Mouse (Mus musculus) cerebellum, adult 11 months (tissue): ENCODE measurements around the gene Fam43b.
"Not testable (repeated sequence)": the region's sequence is repeated elsewhere in the genome, so short reads cannot be mapped to it uniquely, and the experiment has no call there.

Source experiments
- DNase-seq: peaks from one replicate; pipeline ENCODE4 v3.0.0; 2022

The Fam43b gene

GRCm38 (mm10) chr4:138395971-138396645, at the start of gene Fam43b:
Gene Fam43b, minus strand, starts transcription at chr4:138396528.
- no peak for DNase-seq

- DNase-seq, result no peak
Observed at GRCm38 (mm10) chr4:138444941-138445340, 48.6 kb upstream of the Fam43b start.

GRCm38 (mm10) chr4:138440062-138440461, 43.7 kb upstream of the Fam43b start:
- no peak for DNase-seq

GRCm38 (mm10) chr4:138434347-138435316, 38.3 kb upstream of the Fam43b start, which contains the start of gene Mul1:
Gene Mul1, plus strand, starts transcription at chr4:138434671.
- DNase-seq, result peak; percentile 94

- no peak for DNase-seq
Observed at GRCm38 (mm10) chr4:138431340-138431739, 35.0 kb upstream of the Fam43b start.

GRCm38 (mm10) chr4:138429778-138430177, 33.5 kb upstream of the Fam43b start:
- DNase-seq, result no peak

- peak; percentile 81 for DNase-seq
Observed at GRCm38 (mm10) chr4:138426778-138427705, 30.7 kb upstream of the Fam43b start.

- DNase-seq, result not testable (repeated sequence)
Observed at GRCm38 (mm10) chr4:138425604-138426003, 29.3 kb upstream of the Fam43b start.

- DNase-seq, result no peak
Observed at GRCm38 (mm10) chr4:138425028-138425427, 28.7 kb upstream of the Fam43b start.

- DNase-seq, result no peak
Observed at GRCm38 (mm10) chr4:138418340-138418957, 22.1 kb upstream of the Fam43b start.

- DNase-seq, result no peak
Observed at GRCm38 (mm10) chr4:138417882-138418281, 21.6 kb upstream of the Fam43b start.

GRCm38 (mm10) chr4:138416414-138416813, 20.1 kb upstream of the Fam43b start:
- DNase-seq, result no peak

- DNase-seq, result no peak
Observed at GRCm38 (mm10) chr4:138415991-138416390, 19.7 kb upstream of the Fam43b start.

- no peak for DNase-seq
Observed at GRCm38 (mm10) chr4:138414725-138415124, 18.4 kb upstream of the Fam43b start.

- DNase-seq, result no peak
Observed at GRCm38 (mm10) chr4:138411504-138412121, 15.3 kb upstream of the Fam43b start.

- no peak for DNase-seq
Observed at GRCm38 (mm10) chr4:138411011-138411410, 14.7 kb upstream of the Fam43b start.

- DNase-seq, result no peak
Observed at GRCm38 (mm10) chr4:138407479-138408194, 11.3 kb upstream of the Fam43b start.

- DNase-seq, result no peak
Observed at GRCm38 (mm10) chr4:138404806-138405205, 8.5 kb upstream of the Fam43b start.

- DNase-seq, result no peak
Observed at GRCm38 (mm10) chr4:138396711-138397110, 383 bp upstream of the Fam43b start.

GRCm38 (mm10) chr4:138395087-138395970, 999 bp downstream of the Fam43b start:
- DNase-seq, result no peak
